Mouse (Mus musculus): ENCODE results near the gene Sap18b. TPM values are rescaled to one million over a fixed set of nuclear protein-coding genes. Genes with fewer than 3 reads are reported as not detected.
"Not testable (repeated sequence)": the region's sequence is repeated elsewhere in the genome, so short reads cannot be mapped to it uniquely, and the experiment has no call there.

Gene Sap18b
- polyA plus RNA-seq (2012; rRNA removed) = 30.9 and 43.4 TPM in 2 replicates

- H3K4me1 ChIP-seq (replicated peaks; ENCODE audit: control insufficient read depth, insufficient read depth, low read length); H3K4me3 ChIP-seq (ENCODE audit: control insufficient read depth, insufficient read depth, low read length); H3K27me3 ChIP-seq (ENCODE audit: control insufficient read depth, insufficient read depth, low read length); H3K36me3 ChIP-seq (ENCODE audit: control insufficient read depth, insufficient read depth, low read length); H3K27ac ChIP-seq (ENCODE audit: control insufficient read depth, insufficient read depth, low read length); DNase-seq: not testable (repeated sequence)
- 69% methylated on average over 25 of the region's 25 CpGs for WGBS
Measured at GRCm38 (mm10) chr8:95825162-95825561, at the start of gene Sap18b. Sap18b (plus strand) TSS chr8:95825346.

GRCm38 (mm10) chr8:95781085-95781484 lies 44.1 kb upstream of the Sap18b start:
- Histone ChIP-seq H3K4me3 (ENCODE audit: control insufficient read depth, insufficient read depth, low read length) (no peak overlapping the region), H3K27me3 (ENCODE audit: control insufficient read depth, insufficient read depth, low read length) (no peaks in the 10 kb centered on the region), H3K36me3 (ENCODE audit: control insufficient read depth, insufficient read depth, low read length) (peaks cover 33% of the 10 kb centered on the region), H3K27ac (ENCODE audit: control insufficient read depth, insufficient read depth, low read length) (no peak overlapping the region), H3K4me1 (replicated peaks; ENCODE audit: control insufficient read depth, insufficient read depth, low read length) (no peaks in the 10 kb centered on the region)
- DNase-seq = no peak
- 97% methylated on average over 3 of the region's 3 CpGs for WGBS
- TF ChIP-seq CTCF (IDR thresholded peaks at IDR 0.05; ENCODE audit: borderline replicate concordance, control insufficient read depth, extremely low read depth, insufficient read depth, low read length, poor library complexity) = no peak
- TF ChIP-seq POLR2A (IDR thresholded peaks at IDR 0.05; ENCODE audit: control insufficient read depth, extremely low read depth, insufficient read depth, low read length, poor library complexity) = no peak

- H3K27ac ChIP-seq (ENCODE audit: control insufficient read depth, insufficient read depth, low read length) = no peak overlapping the region
- WGBS = 98% methylated on average over 2 of the region's 2 CpGs
- no peaks in the 10 kb centered on the region for H3K27me3 ChIP-seq (ENCODE audit: control insufficient read depth, insufficient read depth, low read length)
- TF ChIP-seq POLR2A (IDR thresholded peaks at IDR 0.05; ENCODE audit: control insufficient read depth, extremely low read depth, insufficient read depth, low read length, poor library complexity) = no peak
- TF ChIP-seq CTCF (IDR thresholded peaks at IDR 0.05; ENCODE audit: borderline replicate concordance, control insufficient read depth, extremely low read depth, insufficient read depth, low read length, poor library complexity) = no peak
- H3K4me1 ChIP-seq (replicated peaks; ENCODE audit: control insufficient read depth, insufficient read depth, low read length) = no peaks in the 10 kb centered on the region
- DNase-seq = no peak
- H3K36me3 ChIP-seq (ENCODE audit: control insufficient read depth, insufficient read depth, low read length) = peaks cover 40% of the 10 kb centered on the region
- no peak overlapping the region for H3K4me3 ChIP-seq (ENCODE audit: control insufficient read depth, insufficient read depth, low read length)
Measured at GRCm38 (mm10) chr8:95781775-95782174, 43.4 kb upstream of the Sap18b start.

DNA sequence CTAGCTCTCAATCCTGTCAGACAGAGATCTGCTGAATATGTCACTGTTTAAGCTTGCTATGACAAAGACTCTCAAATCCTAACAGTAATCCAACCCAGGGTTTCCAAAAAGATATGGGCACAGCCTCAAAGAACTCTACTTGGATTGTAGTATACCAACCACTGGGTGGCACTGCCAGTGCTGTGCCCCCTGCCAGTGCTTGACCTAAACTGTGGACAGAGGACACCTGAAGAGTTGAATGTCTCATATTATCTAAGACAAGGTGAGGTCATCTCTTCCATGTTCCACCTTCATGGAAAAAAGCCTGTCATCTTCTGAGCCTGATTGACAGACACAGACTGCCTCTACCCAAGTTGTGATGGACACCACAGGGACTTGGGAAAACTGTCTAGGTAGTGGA lies 42.5 kb upstream of the Sap18b start:
- H3K36me3 ChIP-seq (ENCODE audit: control insufficient read depth, insufficient read depth, low read length) = peaks cover 45% of the 10 kb centered on the region
- TF ChIP-seq POLR2A (IDR thresholded peaks at IDR 0.05; ENCODE audit: control insufficient read depth, extremely low read depth, insufficient read depth, low read length, poor library complexity) = no peak
- no peaks in the 10 kb centered on the region for H3K27me3 ChIP-seq (ENCODE audit: control insufficient read depth, insufficient read depth, low read length)
- H3K4me1 ChIP-seq (replicated peaks; ENCODE audit: control insufficient read depth, insufficient read depth, low read length) = no peaks in the 10 kb centered on the region
- H3K27ac ChIP-seq (ENCODE audit: control insufficient read depth, insufficient read depth, low read length) = no peak overlapping the region
- DNase-seq = no peak
- H3K4me3 ChIP-seq (ENCODE audit: control insufficient read depth, insufficient read depth, low read length) = no peak overlapping the region

GRCm38 (mm10) chr8:95785591-95785990 lies 39.6 kb upstream of the Sap18b start:
- H3K4me3 ChIP-seq (ENCODE audit: control insufficient read depth, insufficient read depth, low read length) = no peak overlapping the region
- DNase-seq = no peak
- 95% methylated on average over 4 of the region's 4 CpGs for WGBS
- H3K36me3 ChIP-seq (ENCODE audit: control insufficient read depth, insufficient read depth, low read length) = peaks cover 52% of the 10 kb centered on the region
- TF ChIP-seq CTCF (IDR thresholded peaks at IDR 0.05; ENCODE audit: borderline replicate concordance, control insufficient read depth, extremely low read depth, insufficient read depth, low read length, poor library complexity) = no peak
- TF ChIP-seq POLR2A (IDR thresholded peaks at IDR 0.05; ENCODE audit: control insufficient read depth, extremely low read depth, insufficient read depth, low read length, poor library complexity) = no peak
- H3K4me1 ChIP-seq (replicated peaks; ENCODE audit: control insufficient read depth, insufficient read depth, low read length) = no peaks in the 10 kb centered on the region
- H3K27ac ChIP-seq (ENCODE audit: control insufficient read depth, insufficient read depth, low read length) = no peak overlapping the region
- H3K27me3 ChIP-seq (ENCODE audit: control insufficient read depth, insufficient read depth, low read length) = no peaks in the 10 kb centered on the region

DNA sequence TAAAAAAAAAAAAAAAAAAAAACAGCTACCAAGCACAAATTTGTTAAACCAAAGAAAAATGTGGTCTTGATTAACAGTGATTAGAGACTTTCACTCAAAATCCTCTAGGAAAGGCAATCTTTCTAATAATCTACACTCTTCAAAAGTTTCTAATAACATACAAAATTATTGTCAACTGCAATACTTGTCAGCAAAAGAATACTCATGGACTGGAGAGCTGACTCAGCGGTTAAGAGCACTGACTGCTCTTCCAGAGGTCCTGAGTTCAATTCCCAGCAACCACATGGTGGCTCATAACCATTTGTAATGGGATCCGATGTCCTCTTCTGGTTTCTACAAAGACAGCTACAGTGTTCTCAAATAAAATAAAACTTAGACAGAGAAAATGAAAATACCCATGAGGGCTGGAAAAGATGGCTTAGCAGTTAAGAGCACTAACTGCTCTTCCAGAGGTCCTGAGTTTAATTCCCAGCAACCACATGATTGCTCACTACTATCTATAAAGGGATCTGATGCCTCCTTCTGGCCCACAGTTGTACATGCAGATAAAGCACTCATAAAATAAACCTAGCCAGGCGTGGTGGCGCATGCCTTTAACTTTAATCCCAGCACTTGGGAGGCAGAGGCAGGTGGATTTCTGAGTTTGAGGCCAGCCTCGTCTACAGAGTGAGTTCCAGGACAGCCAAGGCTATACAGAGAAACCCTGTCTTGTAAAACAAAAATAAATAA lies 29.6 kb upstream of the Sap18b start:
- H3K4me3 ChIP-seq (ENCODE audit: control insufficient read depth, insufficient read depth, low read length); H3K36me3 ChIP-seq (ENCODE audit: control insufficient read depth, insufficient read depth, low read length); H3K27me3 ChIP-seq (ENCODE audit: control insufficient read depth, insufficient read depth, low read length); H3K27ac ChIP-seq (ENCODE audit: control insufficient read depth, insufficient read depth, low read length); DNase-seq: not testable (repeated sequence)
- H3K4me1 ChIP-seq (replicated peaks; ENCODE audit: control insufficient read depth, insufficient read depth, low read length) = peaks cover 12% of the 10 kb centered on the region
- WGBS = 96% methylated on average over 5 of the region's 5 CpGs

GRCm38 (mm10) chr8:95799117-95799516 lies 26.0 kb upstream of the Sap18b start:
- Histone ChIP-seq H3K27ac (ENCODE audit: control insufficient read depth, insufficient read depth, low read length) (no peak overlapping the region), H3K4me3 (ENCODE audit: control insufficient read depth, insufficient read depth, low read length) (no peak overlapping the region), H3K36me3 (ENCODE audit: control insufficient read depth, insufficient read depth, low read length) (no peaks in the 10 kb centered on the region), H3K27me3 (ENCODE audit: control insufficient read depth, insufficient read depth, low read length) (no peaks in the 10 kb centered on the region), H3K4me1 (replicated peaks; ENCODE audit: control insufficient read depth, insufficient read depth, low read length) (peaks cover 15% of the 10 kb centered on the region)
- TF ChIP-seq CTCF (IDR thresholded peaks at IDR 0.05; ENCODE audit: borderline replicate concordance, control insufficient read depth, extremely low read depth, insufficient read depth, low read length, poor library complexity) (no peak), POLR2A (IDR thresholded peaks at IDR 0.05; ENCODE audit: control insufficient read depth, extremely low read depth, insufficient read depth, low read length, poor library complexity) (no peak)
- 96% methylated on average over 6 of the region's 6 CpGs for WGBS
- DNase-seq = no peak
